Mouse (Mus musculus) layer of hippocampus, adult 2 months (tissue): ENCODE results near the gene Faap100. TPM values are rescaled to one million over a fixed set of nuclear protein-coding genes. Genes with fewer than 3 reads are reported as not detected.

Experiments
- DNase-seq, 2 experiments: peaks; one replicate each; pipeline ENCODE4 v3.0.0; 2022; ENCODE audit warnings: low spot score in 2 of 2
- H3K27ac ChIP-seq: fragments of 200-600 bp; 2 replicates; pipeline ENCODE4 v1.8.1; 2022
- H3K4me3 ChIP-seq: fragments of 200-600 bp; 2 replicates; pipeline ENCODE4 v1.8.1; 2022; ENCODE audit warnings: mild to moderate bottlenecking
- CTCF ChIP-seq: fragments of 200-600 bp; conservative IDR thresholded peaks from 2 replicates; pipeline ENCODE4 v1.8.1; 2022; ENCODE audit warnings: antibody characterized with exemption, mild to moderate bottlenecking, moderate library complexity
- total RNA-seq, 2 experiments: library from RNA; stranded (reverse); gene quantifications; 2 replicates each; pipeline ENCODE4 v1.2.3; 2021

Gene Faap100
- total RNA-seq, 2 experiments from 2014 or later: 17.7 to 19.5 TPM

DNA sequence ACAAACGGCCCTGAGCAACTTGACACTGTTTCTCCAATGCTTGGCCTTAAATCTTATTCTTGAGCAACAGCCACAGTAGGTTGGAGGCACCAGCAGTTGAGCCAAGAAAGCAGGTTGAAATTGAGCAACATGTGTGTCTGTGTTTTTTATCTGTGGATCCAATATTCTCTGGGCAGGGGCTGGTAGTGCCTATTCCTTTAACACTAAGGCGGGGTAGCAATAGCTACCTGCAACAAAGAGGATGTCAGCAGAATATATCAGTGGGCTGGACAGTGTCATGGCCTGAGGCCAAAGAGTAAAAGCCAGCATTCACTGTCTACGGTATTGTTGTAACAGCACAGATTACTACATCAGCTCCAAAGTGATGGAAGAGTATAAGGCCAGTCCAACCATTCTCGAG is 17.1 kb upstream of the Faap100 start:
- H3K27ac ChIP-seq: 0 out of 2 replicates have a peak overlapping the region, but pooled peaks have one; percentile 7
- no peak for DNase-seq
- TF ChIP-seq CTCF: no peak
- H3K4me3 ChIP-seq: no peak overlapping the region

DNA sequence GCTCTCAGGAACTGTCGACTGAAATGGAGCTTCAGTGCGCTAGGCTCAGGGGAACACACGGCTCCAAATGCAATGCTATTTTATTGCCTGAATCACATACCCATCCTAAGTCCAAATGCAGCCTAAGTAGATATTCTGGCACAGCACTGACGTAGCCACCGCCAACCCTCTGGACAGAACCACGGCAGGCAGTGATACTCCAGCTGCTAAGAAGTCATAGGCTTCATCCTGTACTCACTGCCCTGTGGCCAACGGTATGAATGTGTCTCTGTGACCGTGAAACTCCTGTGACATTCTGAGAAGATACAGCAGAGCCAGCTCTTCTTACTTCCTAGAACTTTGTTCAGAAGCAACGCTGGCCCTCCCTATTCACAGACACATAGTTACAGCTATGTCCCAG is 10.0 kb upstream of the Faap100 start:
- DNase-seq: no peak
- H3K4me3 ChIP-seq: no peak overlapping the region
- no peak for TF ChIP-seq CTCF

DNA sequence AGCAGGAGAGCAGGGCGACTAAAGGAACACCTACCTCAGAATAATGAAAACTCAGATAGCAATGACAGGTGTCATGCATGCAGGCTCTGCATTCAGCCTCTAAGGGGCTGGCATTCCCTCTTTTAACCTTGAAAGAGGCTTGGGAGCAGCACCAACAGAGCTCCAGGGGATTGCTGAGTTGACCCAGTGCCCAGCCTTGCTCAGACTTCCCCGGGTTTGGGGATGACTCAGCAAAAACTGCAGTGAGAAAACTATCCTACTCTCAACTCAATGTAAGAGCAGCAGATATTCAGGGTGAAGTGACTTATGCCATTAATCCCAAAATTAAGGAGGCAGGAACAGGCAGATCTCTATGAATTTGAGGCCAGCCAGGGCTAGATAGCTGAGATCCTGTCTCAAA is 8.6 kb upstream of the Faap100 start:
- no peak for TF ChIP-seq CTCF
- H3K4me3 ChIP-seq: no peak overlapping the region
- DNase-seq: no peak
- H3K27ac ChIP-seq: peak overlapping the region; percentile 46; the same call in 1 of the 2 replicates

More for the DNA sequence above, 10.0 kb upstream of the Faap100 start:
- H3K27ac ChIP-seq: peak overlapping the region; percentile 2; the same call in 1 of the 2 replicates

DNA sequence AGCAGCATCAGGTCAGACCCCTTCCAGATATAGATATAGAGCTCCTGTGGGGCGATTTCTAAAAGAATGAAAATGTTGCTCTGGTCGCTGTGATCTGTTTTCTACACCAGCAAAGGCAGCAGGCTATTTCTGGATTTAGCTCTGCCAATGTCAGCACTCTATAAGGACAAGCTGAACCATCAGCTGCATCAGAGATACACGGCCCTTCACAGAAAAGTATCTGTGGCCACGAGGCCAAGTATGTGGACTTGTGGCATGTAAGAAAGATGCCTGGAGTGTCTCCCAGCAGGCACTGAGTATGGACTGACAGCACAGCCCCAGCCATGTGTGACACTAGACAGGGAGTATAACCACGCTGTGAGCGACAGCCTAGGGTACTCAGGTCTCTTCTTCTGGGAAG is 8.1 kb upstream of the Faap100 start:
- Histone ChIP-seq H3K4me3 (no peak overlapping the region), H3K27ac (peak overlapping the region; percentile 18; the same call in 1 of the 2 replicates)
- DNase-seq: no peak
- no peak for TF ChIP-seq CTCF

DNA sequence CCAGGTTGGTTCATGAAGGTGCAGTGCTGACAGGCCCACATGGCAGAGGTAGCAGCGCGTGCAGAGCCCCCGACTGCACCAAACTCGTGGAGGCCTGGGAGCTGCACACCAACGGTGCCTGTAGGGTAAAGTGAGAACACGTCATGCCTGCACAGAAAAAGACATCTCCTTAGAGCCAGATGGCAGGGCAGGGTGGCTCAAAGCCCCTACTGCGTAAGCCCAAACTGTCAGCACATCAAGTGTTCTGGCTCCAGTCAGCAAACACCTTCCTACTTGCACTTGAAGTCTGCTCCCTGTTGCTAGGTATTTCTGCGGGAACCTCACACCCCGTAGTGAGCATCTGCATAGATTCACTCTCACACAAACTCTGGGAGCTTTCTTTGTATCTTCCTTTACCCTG is 3.9 kb upstream of the Faap100 start:
- no peak for TF ChIP-seq CTCF
- no peak overlapping the region for H3K4me3 ChIP-seq
- DNase-seq: no peak

DNA sequence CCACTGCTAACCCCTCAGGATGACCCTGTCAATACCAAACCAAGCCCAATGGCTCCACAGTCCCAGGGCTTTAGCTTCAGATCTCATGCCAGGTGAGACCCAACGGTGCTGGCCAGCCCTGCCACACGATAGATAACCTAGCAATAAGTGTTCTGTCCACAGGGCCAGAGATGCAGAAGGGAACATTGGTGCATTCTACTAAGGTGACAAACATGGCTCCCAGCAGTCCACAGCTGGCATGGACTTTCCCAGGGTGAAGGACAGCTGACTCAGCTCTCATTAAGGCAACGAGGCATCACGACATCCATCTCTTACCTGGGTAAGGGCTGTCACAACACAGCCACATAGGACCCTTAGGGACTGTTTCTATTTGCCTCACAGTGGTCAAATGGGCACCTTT is 2.6 kb upstream of the Faap100 start:
- Histone ChIP-seq H3K4me3 (no peak overlapping the region), H3K27ac (no peak overlapping the region)
- TF ChIP-seq CTCF: no peak
- DNase-seq: no peak

More for the DNA sequence above, 3.9 kb upstream of the Faap100 start:
- H3K27ac ChIP-seq: peak overlapping the region; percentile 59; the same call in 1 of the 2 replicates

DNA sequence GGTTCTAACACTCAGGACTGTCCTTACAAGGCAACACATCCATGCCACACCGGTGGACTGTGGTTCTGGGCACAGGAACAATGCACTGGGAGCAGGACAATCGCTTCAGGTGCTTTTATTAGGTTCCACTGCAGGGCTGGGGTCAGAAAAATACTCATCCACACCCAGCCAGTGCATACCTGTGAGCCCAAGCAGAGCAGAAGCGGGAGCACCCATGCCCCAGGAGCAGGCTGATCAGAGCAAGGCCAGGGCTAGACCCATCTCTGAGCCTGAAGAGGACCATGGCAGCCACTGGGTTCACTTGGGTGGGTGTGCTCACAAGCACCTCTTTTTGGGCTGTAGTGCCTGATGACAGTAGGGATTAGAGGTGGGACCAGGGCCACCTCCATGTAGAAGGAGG is 1.7 kb upstream of the Faap100 start:
- TF ChIP-seq CTCF: no peak
- Histone ChIP-seq H3K27ac (no peak overlapping the region), H3K4me3 (no peak overlapping the region)
- no peak for DNase-seq

DNA sequence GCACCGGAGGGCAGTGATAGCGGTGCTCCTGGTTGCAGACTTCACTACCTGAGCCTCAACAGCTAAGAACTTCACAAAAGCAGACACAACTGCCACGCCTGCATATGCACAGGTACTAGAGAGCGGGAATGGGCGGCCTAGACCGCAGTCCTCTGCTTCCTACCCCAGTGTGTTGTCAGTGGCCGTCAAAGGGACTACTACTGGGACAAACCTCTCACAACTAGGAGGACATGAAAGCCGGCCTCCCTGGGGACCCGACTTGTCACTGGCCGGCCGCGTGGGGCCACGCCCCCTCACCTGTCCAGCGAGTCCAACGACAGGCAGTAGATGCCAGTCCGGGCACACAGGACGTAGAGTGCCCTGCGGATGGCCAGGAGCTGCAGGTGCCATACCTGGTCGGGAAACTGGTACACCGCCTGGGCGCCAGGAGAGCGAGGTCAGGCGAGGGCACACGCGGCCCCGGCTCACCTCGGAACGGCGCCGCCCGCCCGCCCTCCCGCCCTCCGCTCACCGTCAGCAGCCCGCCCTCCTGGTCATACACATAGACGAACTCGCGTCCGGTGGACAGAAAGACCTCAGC is 443 bp downstream of the Faap100 start:
- peak overlapping the region; percentile 71 for H3K27ac ChIP-seq
- H3K4me3 ChIP-seq: peak overlapping the region; percentile 82
- TF ChIP-seq CTCF: no peak
- no peak for DNase-seq

DNA sequence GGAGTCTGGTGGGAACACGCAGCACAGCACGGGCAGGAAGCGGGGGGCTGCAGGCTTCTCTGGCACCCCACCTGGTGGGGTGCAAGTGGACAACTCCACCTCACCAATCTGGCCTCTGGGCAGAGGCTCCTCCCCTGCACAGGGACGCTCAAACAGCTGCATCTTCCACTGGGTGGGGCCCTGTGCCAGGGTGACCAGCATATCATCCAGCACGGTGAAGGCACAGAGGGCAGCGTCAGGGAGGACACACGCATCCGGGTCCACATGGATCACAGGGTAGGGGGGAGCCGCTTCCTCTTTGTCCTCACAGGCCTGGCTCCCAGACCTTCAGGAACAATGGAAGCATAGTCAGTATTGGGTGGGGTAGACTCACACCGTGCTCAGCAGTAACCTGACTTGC is 1.2 kb downstream of the Faap100 start:
- no peak for TF ChIP-seq CTCF
- DNase-seq: no peak
- no peak overlapping the region for H3K4me3 ChIP-seq
- H3K27ac ChIP-seq: no peak overlapping the region

DNA sequence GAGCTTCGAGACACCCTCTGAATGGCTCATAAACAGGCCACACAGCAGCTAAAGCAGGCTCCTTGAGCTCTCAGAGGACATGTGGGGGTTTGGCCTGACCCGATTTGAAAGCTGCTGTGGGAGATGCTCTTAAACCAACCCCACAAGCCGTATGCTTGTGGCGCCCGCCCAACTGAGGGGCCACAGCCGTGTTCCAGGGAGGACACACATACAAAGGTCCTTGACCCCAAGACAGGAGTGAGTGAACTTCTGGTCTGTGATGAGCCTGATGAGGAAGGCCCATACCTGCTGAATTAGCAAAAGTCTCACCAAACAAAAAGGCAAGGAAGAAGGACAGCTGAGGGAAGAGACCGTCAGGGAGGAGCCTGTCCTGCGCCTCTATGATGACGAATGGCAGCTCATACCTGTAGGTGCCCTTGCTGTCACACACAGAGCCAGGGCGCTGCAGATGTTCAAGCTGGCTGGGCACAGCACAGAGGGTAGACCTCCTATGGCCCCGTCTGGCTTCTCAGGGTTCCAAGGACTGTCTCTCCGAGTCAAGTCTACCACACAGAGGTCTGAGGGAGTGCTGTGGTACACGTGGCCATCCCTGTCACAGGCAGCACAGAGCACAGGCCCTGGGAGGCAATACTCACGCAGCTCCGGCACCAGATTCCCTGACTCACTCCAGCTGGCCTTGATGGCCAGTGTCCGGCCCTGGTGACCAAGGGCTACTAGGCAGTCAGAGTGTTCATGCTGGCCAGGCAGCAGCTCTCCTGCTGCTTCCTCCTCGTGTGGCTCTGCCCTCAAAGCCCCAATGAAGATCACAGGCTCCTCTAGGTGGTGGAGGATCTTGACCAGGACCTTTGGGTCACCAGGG is 2.0 kb downstream of the Faap100 start:
- no peak for TF ChIP-seq CTCF
- no peak overlapping the region for H3K4me3 ChIP-seq
- no peak for DNase-seq
- H3K27ac ChIP-seq: no peak overlapping the region

DNA sequence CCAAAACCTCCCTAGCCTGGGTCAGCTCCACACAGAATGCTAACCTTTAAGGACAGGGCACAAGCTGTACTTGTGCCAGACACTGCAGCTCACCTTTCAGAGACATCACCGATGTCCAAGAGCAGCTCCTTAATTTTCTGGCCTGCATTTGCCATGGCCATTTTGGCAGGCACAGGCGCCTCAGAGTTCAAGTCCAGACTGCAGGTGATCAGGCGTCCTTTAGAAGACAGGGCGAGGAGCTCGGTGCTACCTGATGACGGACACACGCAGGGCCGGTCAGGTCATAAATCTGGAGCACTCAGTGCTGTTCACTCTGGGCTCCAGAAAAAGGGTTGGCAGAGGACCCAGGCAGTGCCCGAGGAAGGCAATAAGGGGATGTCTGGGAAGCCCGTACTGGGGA is 3.2 kb downstream of the Faap100 start:
- H3K4me3 ChIP-seq: no peak overlapping the region
- TF ChIP-seq CTCF: no peak
- no peak for DNase-seq
- no peak overlapping the region for H3K27ac ChIP-seq

DNA sequence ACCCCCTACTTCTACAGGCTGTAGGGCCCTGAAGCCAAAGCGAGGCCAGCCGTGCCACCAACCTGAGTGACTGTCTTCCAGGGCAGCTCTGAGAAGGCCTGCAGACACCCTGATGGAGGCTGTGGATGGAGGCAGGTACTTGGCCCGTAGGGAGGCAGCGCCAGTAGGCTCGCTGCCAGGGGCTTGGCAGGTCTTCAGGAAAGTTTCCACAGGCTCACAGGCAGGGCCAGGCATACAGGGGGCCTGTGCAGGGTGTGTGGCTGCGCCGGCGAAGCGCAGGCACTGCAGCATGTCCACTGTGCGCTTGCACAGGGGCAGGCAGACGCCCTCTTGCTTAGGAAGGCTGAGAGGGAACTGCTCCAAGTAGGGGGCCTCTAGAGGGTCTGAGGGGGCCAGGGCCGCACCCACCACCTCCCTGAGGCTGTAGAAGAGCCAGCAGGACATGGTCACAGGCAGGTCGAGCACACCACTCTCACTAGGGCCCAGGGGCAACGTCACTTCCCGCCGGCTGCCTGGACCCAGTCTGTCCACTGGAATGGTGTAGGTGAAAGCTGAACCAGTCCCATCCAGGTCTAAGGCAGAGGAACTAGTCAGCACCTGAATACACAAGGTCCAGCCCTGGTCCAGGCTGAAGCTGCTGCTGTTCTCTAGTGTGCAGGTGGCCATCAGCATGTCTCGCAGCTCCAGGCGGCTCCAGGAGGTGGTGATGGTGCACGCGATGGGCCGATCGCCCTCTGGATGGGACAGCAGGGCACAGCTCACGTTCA is 4.6 kb downstream of the Faap100 start:
- Histone ChIP-seq H3K27ac (no peak overlapping the region), H3K4me3 (no peak overlapping the region)
- DNase-seq: no peak
- TF ChIP-seq CTCF: no peak

DNA sequence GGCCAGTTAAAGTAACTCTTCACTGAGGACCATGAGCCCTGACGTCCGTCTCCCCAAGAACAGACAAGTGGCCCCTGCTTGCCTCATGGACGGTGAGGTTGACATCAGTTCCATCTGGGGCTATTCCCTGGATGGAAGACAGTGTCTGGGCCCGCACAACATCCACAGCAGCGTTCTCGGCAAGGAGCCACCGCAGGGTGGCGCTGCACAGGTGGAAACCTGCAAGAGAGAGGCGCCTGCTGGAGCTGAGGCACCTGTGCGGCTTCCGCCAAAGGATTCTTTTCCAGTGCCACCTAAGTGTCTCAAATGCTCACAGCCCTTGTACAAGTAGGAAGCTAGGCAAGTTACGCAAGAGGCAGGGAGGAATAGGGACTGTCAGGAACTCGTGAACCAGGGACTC is 5.5 kb downstream of the Faap100 start:
- no peak overlapping the region for H3K27ac ChIP-seq
- no peak for DNase-seq

More for the DNA sequence above, 5.5 kb downstream of the Faap100 start:
- TF ChIP-seq CTCF: peak; percentile 46
- H3K4me3 ChIP-seq: no peak overlapping the region
